Mouse (Mus musculus) cerebellum, adult 2 months (tissue): ENCODE data around the gene Parp3.

ENCODE experiments used
- CTCF ChIP-seq: fragments of 200-500 bp; IDR thresholded peaks from 2 replicates; pipeline ENCODE4 v1.5.1; 2011; ENCODE audit warnings: low read depth, mild to moderate bottlenecking, control low read depth, low read length, moderate library complexity, borderline replicate concordance; ENCODE audit not compliant: insufficient read depth
- POLR2A ChIP-seq: fragments of 200-500 bp; IDR thresholded peaks from 2 replicates; pipeline ENCODE4 v1.6.1; 2011; ENCODE audit warnings: low read length, control low read depth, borderline replicate concordance; ENCODE audit not compliant: insufficient read depth

- TF ChIP-seq POLR2A (no peak), CTCF (no peak)
These were observed 6.4 kb upstream of the Parp3 start for GRCm38 (mm10) chr9:106483136-106483535.
